Mouse (Mus musculus) retina, postnatal 1 day (tissue): ENCODE measurements around the gene Xkr7.

Experiments used
- DNase-seq: peaks from one replicate; pipeline ENCODE4 v3.0.0-alpha.2; 2012

The Xkr7 gene

GRCm38 (mm10) chr2:153031126-153032082 is at the start of gene Xkr7:
Gene Xkr7, plus strand, starts transcription at chr2:153031852.
- peak; percentile 68 for DNase-seq

GRCm38 (mm10) chr2:152985582-152985981 is 46.1 kb upstream of the Xkr7 start:
- DNase-seq: peak; percentile 74

GRCm38 (mm10) chr2:152991529-152991928 is 40.1 kb upstream of the Xkr7 start:
- DNase-seq: no peak

- DNase-seq: no peak
These were observed 34.6 kb upstream of the Xkr7 start for GRCm38 (mm10) chr2:152997046-152997445.

- no peak for DNase-seq
These were observed 29.0 kb upstream of the Xkr7 start for GRCm38 (mm10) chr2:153002492-153003248.

GRCm38 (mm10) chr2:153003681-153004338 is 27.8 kb upstream of the Xkr7 start:
- no peak for DNase-seq

- DNase-seq: no peak
These were observed 25.7 kb upstream of the Xkr7 start for GRCm38 (mm10) chr2:153005981-153006380.

- no peak for DNase-seq
These were observed 22.3 kb upstream of the Xkr7 start for GRCm38 (mm10) chr2:153009192-153009973.

- DNase-seq: no peak
These were observed 17.7 kb upstream of the Xkr7 start for GRCm38 (mm10) chr2:153013724-153014515.

GRCm38 (mm10) chr2:153014758-153015593 is 16.7 kb upstream of the Xkr7 start, which contains the start of gene Pdrg1:
Gene Pdrg1, minus strand, starts transcription at chr2:153015427.
- peak; percentile 96 for DNase-seq

GRCm38 (mm10) chr2:153015804-153016203 is 15.8 kb upstream of the Xkr7 start:
- peak; percentile 42 for DNase-seq

- no peak for DNase-seq
These were observed 14.9 kb upstream of the Xkr7 start for GRCm38 (mm10) chr2:153016786-153017185.

- no peak for DNase-seq
These were observed 12.3 kb upstream of the Xkr7 start for GRCm38 (mm10) chr2:153019355-153019754.

- DNase-seq: no peak
These were observed 10.5 kb upstream of the Xkr7 start for GRCm38 (mm10) chr2:153021163-153021562.

GRCm38 (mm10) chr2:153022855-153023254 is 8.8 kb upstream of the Xkr7 start:
- DNase-seq: no peak

- no peak for DNase-seq
These were observed 5.6 kb upstream of the Xkr7 start for GRCm38 (mm10) chr2:153026052-153026451.

- DNase-seq: no peak
These were observed 4.2 kb upstream of the Xkr7 start for GRCm38 (mm10) chr2:153027501-153027900.

- DNase-seq: peak; percentile 57
These were observed 1.2 kb upstream of the Xkr7 start for GRCm38 (mm10) chr2:153030422-153030821.

- peak; percentile 84 for DNase-seq
These were observed 611 bp downstream of the Xkr7 start for GRCm38 (mm10) chr2:153032083-153032842.

GRCm38 (mm10) chr2:153032973-153033372 is 1.3 kb downstream of the Xkr7 start:
- no peak for DNase-seq
